Mouse (Mus musculus): ENCODE data around the gene Hdac7.

The Hdac7 gene

DNA sequence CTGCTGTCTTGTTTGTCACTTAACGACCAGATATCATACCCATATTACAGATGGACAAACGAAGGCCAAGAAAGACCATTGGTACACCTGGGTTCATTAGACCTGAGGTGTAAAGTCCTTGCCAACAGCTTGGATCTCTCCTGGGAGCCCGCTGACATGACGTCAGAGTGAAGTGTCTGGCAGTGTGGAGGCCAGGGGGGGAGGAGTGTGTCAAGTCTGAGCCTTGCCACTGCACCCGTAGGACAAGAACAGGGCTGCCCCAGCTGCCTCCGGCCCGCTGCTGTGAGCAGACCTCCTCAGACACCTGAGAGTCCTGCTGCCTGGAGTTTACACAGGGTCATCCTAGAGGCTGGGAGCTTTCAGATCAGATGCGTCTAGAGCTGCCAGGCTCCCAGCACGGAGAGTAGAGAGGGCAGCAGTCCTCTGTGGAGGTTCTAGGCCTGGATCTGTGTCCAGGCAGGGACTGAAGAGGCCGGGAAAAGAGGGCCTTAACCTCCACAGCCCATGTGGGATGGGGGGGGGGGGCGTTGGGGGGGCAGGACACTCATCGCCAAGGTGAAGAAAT, 100.3 kb downstream of the Hdac7 start:
- no peak for DNase-seq (ENCODE audit: low read depth)

DNA sequence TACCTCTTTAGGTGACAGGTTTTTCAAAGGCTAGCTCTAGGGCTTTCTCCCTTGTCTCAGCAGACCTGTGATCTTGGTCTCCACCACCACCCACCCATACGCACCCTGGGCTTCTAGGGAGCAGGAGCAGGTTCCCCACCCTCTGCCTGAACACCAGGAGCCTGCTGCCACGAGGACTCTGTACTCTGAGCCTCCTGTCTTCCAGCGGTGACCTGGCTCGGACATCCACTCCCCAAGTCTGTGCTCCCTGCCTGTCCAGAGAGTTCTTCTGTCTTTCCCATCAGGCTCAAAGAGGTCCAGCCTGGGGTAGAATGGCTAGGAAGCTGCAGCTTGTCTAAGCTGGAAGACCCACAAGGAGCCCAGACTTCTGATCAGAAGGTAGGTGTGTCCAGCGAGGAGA, 101.1 kb downstream of the Hdac7 start:
- DNase-seq (ENCODE audit: low read depth) = no peak

All from c-Kit-positive CD71-negative TER-119-negative erythroid progenitor cells, embryonic 14.5 days (primary cell).